Mouse (Mus musculus) liver, adult 2 months (tissue): ENCODE measurements around the gene Cobl. TPM values are rescaled to one million over a fixed set of nuclear protein-coding genes. Genes with fewer than 3 reads are reported as not detected.

Source experiments
- DNase-seq: peaks from one replicate; pipeline ENCODE4 v3.0.0-alpha.2; 2011; ENCODE audit warnings: low read depth, low spot score; ENCODE audit errors: extremely low read depth
- H3K27ac ChIP-seq: fragments of 200-500 bp; replicated peaks from 2 replicates; pipeline ENCODE4 v1.5.1; 2012; ENCODE audit warnings: low read depth, mild to moderate bottlenecking, control low read depth, inconsistent platforms, low read length; ENCODE audit not compliant: insufficient read depth
- H3K27me3 ChIP-seq: fragments of 200-500 bp; 2 replicates; pipeline ENCODE4 v1.6.1; 2012; ENCODE audit warnings: mild to moderate bottlenecking, moderate library complexity, low read length, inconsistent platforms; ENCODE audit not compliant: control insufficient read depth, insufficient read depth
- H3K36me3 ChIP-seq: fragments of 200-500 bp; 2 replicates; pipeline ENCODE4 v1.6.1; 2012; ENCODE audit warnings: low read length, inconsistent platforms; ENCODE audit not compliant: control insufficient read depth, insufficient read depth
- H3K4me1 ChIP-seq: fragments of 200-500 bp; 2 replicates; pipeline ENCODE4 v1.6.1; 2011; ENCODE audit warnings: low read length; ENCODE audit not compliant: control insufficient read depth, insufficient read depth
- H3K4me3 ChIP-seq: fragments of 200-500 bp; 2 replicates; pipeline ENCODE4 v1.5.1; 2011; ENCODE audit warnings: low read depth, mild to moderate bottlenecking, control low read depth, low read length, moderate library complexity; ENCODE audit not compliant: insufficient read depth
- H3K79me2 ChIP-seq: fragments of 200-500 bp; 2 replicates; pipeline ENCODE4 v1.6.1; 2012; ENCODE audit warnings: inconsistent platforms, mild to moderate bottlenecking, low read length, moderate library complexity; ENCODE audit not compliant: control insufficient read depth, insufficient read depth
- H3K9ac ChIP-seq: fragments of 200-500 bp; 2 replicates; pipeline ENCODE4 v1.6.1; 2012; ENCODE audit warnings: low read depth, mild to moderate bottlenecking, control low read depth, inconsistent platforms, low read length
- CTCF ChIP-seq: fragments of 200-500 bp; IDR thresholded peaks from 2 replicates; pipeline ENCODE4 v1.5.1; 2011; ENCODE audit warnings: low read depth, low read length, control low read depth
- POLR2A ChIP-seq: fragments of 200-500 bp; IDR thresholded peaks from 2 replicates; pipeline ENCODE4 v1.6.1; 2011; ENCODE audit warnings: low read length, control low read depth; ENCODE audit not compliant: insufficient read depth; ENCODE audit errors: extremely low read depth
- WGBS: fragments of 180-500 bp; shearing (Covaris S2); methylation state at CpG from one replicate; pipeline ENCODE4 v1.1.7; 2018; 5-methylcytosine and 5-hydroxymethylcytosine counted together
- polyA plus RNA-seq: library from polyadenylated mRNA; depleted of rRNA; stranded (reverse); fragments of >200 nt; gene quantifications from 2 replicates; pipeline ENCODE4 v1.2.3, GENCODE M21; 2012
- total RNA-seq: library from RNA; depleted of rRNA; stranded (reverse); fragments of >200 nt; gene quantifications from 2 replicates; pipeline ENCODE4 v1.2.3, GENCODE M21; 2014

Gene Cobl
- total and polyA plus RNA-seq, 2 experiments, result 4.2 to 5.7 TPM

GRCm38 (mm10) chr11:12343686-12344085, 121.1 kb downstream of the Cobl start:
- H3K4me1 ChIP-seq, result no peaks in the 10 kb centered on the region
- no peak for DNase-seq

GRCm38 (mm10) chr11:12340697-12341096, 124.1 kb downstream of the Cobl start:
- H3K36me3 ChIP-seq, result peaks cover 19% of the 10 kb centered on the region; the same call in 1 of the 2 replicates
- no peak overlapping the region for H3K9ac ChIP-seq
- H3K27me3 ChIP-seq, result no peaks in the 10 kb centered on the region
- no peak overlapping the region for H3K4me3 ChIP-seq
- DNase-seq, result no peak
- H3K4me1 ChIP-seq, result no peaks in the 10 kb centered on the region
- no peaks in the 10 kb centered on the region for H3K79me2 ChIP-seq
- no peak overlapping the region for H3K27ac ChIP-seq
- TF ChIP-seq POLR2A (no peak), CTCF (no peak)

More at GRCm38 (mm10) chr11:12343686-12344085, 121.1 kb downstream of the Cobl start:
- no peak overlapping the region for H3K9ac ChIP-seq
- peaks cover 14% of the 10 kb centered on the region; the same call in 1 of the 2 replicates for H3K36me3 ChIP-seq
- no peak overlapping the region for H3K4me3 ChIP-seq
- 92% methylated on average over 4 of the region's 4 CpGs for WGBS
- TF ChIP-seq CTCF (no peak), POLR2A (no peak)
- no peaks in the 10 kb centered on the region for H3K79me2 ChIP-seq
- no peak overlapping the region for H3K27ac ChIP-seq
- H3K27me3 ChIP-seq, result no peaks in the 10 kb centered on the region

DNA sequence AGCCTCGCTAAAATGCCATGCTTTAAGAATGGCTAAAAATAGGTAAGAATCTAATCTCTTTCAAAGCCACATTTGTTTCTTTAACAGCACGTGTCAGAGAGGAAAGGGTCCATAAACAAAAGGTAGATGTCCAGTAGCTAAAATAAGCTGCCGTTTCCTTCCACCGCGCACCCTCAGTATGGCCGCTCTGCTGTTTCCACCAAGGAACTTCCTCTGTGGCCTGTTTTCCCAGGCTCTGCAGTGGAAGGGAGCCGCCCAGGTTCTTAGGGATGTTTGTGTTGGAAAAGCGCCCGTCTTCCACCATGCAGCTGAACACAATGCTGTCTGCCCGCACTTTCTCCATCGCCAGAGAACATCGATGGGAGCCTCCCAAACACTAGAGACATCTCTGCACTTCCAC, 128.6 kb downstream of the Cobl start:
- WGBS, result 72% methylated on average over 12 of the region's 12 CpGs

DNA sequence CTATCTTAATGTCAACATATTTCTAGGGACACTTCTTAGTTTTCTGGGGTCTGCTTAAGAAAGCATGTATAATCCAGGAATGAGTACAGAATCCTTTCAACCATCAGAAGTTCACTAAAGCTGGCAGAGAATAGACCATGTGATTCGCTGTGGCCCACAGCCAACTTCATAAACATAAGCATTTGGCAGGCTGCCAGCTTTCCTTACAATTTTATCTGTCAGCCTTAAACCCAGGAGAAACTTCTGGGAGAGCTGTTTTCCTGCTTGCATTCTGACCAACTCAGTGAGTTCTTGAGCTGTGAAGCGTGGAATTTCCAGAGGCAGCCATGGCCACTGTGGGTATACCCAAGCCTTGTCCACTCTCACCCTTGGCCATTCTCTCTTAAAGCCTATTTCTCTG, 132.8 kb downstream of the Cobl start:
- WGBS, result 81% methylated on average over 2 of the region's 2 CpGs
- Histone ChIP-seq H3K4me3 (no peak overlapping the region), H3K27ac (no peak overlapping the region), H3K36me3 (no peaks in the 10 kb centered on the region), H3K9ac (no peak overlapping the region), H3K27me3 (no peaks in the 10 kb centered on the region), H3K79me2 (no peaks in the 10 kb centered on the region), H3K4me1 (no peaks in the 10 kb centered on the region)
- no peak for DNase-seq
- no peak for TF ChIP-seq POLR2A
- no peak for TF ChIP-seq CTCF

More for the DNA sequence above, 128.6 kb downstream of the Cobl start:
- no peaks in the 10 kb centered on the region for H3K4me1 ChIP-seq
- H3K27me3 ChIP-seq, result no peaks in the 10 kb centered on the region
- H3K9ac ChIP-seq, result no peak overlapping the region
- TF ChIP-seq CTCF, result no peak
- TF ChIP-seq POLR2A, result no peak
- peaks cover 5% of the 10 kb centered on the region; the same call in 1 of the 2 replicates for H3K36me3 ChIP-seq
- DNase-seq, result no peak
- no peak overlapping the region for H3K27ac ChIP-seq
- H3K79me2 ChIP-seq, result no peaks in the 10 kb centered on the region
- H3K4me3 ChIP-seq, result no peak overlapping the region

DNA sequence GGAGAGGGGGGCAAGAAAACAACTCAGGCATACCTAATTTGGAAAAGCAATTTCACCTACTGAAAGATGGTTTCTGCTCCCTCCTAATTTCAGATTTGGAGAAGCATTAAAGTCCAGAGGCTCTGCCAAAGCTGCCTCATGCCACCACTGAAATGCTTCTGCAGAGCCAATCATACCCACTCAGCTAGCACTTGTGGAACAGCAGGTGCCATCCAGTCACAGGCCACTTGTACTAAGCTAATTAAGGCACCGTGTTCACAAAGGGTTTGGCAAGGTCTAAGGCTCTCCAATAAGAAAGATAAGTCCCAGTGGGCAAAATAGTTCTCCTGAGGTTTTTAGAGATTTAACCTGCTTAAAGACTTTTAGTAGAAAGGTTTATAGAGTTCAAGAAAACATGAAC, 143.3 kb downstream of the Cobl start:
- no peaks in the 10 kb centered on the region for H3K27me3 ChIP-seq
- no peak overlapping the region for H3K27ac ChIP-seq
- DNase-seq, result no peak

DNA sequence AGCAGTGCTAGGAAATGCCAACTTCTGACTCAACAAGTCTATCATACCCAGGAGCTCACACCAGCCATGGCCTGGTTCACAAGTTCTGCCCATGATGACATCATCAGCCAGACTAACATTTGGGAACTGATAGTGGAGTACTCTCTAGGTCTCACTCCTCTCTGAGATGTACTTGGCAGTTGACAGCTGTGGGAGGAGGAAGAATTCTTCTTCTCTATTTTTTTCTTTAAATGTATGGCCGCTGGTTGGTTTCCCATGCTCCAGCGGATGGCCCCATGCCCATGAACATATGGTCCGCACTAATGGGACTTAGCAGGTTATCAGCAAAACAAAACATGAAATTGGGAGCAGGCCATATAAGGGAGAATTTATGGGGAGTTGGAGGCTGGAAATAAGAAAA, 145.4 kb downstream of the Cobl start:
- no peak overlapping the region for H3K4me3 ChIP-seq
- H3K27me3 ChIP-seq, result no peaks in the 10 kb centered on the region
- no peaks in the 10 kb centered on the region for H3K4me1 ChIP-seq
- H3K27ac ChIP-seq, result no peak overlapping the region
- H3K9ac ChIP-seq, result no peak overlapping the region
- no peaks in the 10 kb centered on the region for H3K79me2 ChIP-seq
- TF ChIP-seq POLR2A, result no peak
- no peak for TF ChIP-seq CTCF
- DNase-seq, result no peak
- H3K36me3 ChIP-seq, result no peaks in the 10 kb centered on the region
- WGBS, result 94% methylated on average over 3 of the region's 3 CpGs

More for the DNA sequence above, 143.3 kb downstream of the Cobl start:
- Histone ChIP-seq H3K36me3 (no peaks in the 10 kb centered on the region), H3K79me2 (no peaks in the 10 kb centered on the region), H3K4me1 (no peaks in the 10 kb centered on the region), H3K9ac (no peak overlapping the region), H3K4me3 (no peak overlapping the region)
- WGBS, result 83% methylated on average over 1 of the region's 1 CpGs
- no peak for TF ChIP-seq POLR2A
- TF ChIP-seq CTCF, result no peak
